Mouse (Mus musculus): Measurements from ENCODE around the gene Rgl1. TPM values are rescaled to one million over a fixed set of nuclear protein-coding genes. Genes with fewer than 3 reads are reported as not detected.

Rgl1 gene
- polyA plus RNA-seq, 1 experiment from 2014 or later: 32.7 TPM

DNA sequence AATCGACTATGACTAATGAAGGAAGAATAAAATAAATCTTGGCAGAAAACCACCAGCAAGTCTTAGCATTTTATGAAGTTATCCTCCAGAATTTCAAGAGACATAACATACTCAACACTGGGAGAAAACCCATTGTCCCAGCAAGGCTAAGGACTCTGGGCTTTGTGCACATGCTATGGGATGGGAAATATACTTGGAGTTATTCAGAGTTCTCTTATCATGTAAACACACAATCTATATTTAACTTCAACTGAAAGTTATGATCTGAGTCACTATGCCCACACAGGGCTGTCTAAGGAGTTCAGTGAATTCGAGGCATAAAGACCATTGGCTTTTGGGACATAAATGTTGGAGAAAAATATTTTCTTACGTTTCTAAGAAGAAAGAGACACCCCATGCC is 215.2 kb downstream of the Rgl1 start:
- DNase-seq (ENCODE audit: low spot score) (no peak), ATAC-seq (ENCODE audit: insufficient number of reproducible peaks, low FRiP score, low TSS enrichment, low read depth) (no peak)
- H3K4me3 ChIP-seq (ENCODE audit: low read depth, low read length): no peak overlapping the region
- no peaks in the 10 kb centered on the region for H3K27me3 ChIP-seq (ENCODE audit: control insufficient read depth, insufficient read depth, low read length)
- peaks cover 4% of the 10 kb centered on the region; the same call in 1 of the 2 replicates for H3K36me3 ChIP-seq (ENCODE audit: control insufficient read depth, insufficient read depth, low read length)
- H3K4me1 ChIP-seq (ENCODE audit: control insufficient read depth, insufficient read depth, low read length): peaks cover 3% of the 10 kb centered on the region
- no peak overlapping the region for H3K27ac ChIP-seq (replicated peaks; ENCODE audit: low read depth, low read length)
- WGBS: 86% methylated on average over 3 of the region's 3 CpGs
- no peaks in the 10 kb centered on the region for H3K9me3 ChIP-seq (ENCODE audit: control insufficient read depth, low read length)
- no peak overlapping the region for H3K4me2 ChIP-seq (ENCODE audit: low read depth, severe bottlenecking)
- no peak overlapping the region for H3K9ac ChIP-seq (ENCODE audit: low read length)

DNA sequence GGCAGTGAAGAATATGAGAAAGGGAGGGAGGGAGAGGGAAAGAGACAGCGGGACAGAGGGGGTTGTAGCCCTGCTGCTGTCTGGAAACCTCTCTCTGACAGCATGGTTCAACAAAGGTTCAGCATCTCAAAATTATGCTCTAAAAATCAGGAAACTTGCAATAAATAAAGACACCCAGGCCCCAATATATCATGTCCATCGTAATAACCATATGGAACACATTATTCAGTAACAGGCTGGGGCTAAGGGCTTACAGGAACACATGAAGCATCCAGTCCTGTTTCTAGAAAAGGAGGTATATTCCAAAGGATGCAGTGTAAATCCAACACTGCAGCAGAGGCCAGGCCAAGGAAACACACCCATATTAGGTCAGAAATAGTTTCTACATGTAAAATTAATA is 215.6 kb downstream of the Rgl1 start:
- DNase-seq (ENCODE audit: low spot score): no peak
- peaks cover 4% of the 10 kb centered on the region; the same call in 1 of the 2 replicates for H3K36me3 ChIP-seq (ENCODE audit: control insufficient read depth, insufficient read depth, low read length)
- H3K9ac ChIP-seq (ENCODE audit: low read length): no peak overlapping the region
- H3K4me1 ChIP-seq (ENCODE audit: control insufficient read depth, insufficient read depth, low read length): no peaks in the 10 kb centered on the region; the same call in 1 of the 2 replicates
- ATAC-seq (ENCODE audit: insufficient number of reproducible peaks, low FRiP score, low TSS enrichment, low read depth): peak; percentile 44; the same call in 1 of the 2 replicates
- H3K4me2 ChIP-seq (ENCODE audit: low read depth, severe bottlenecking): no peak overlapping the region
- no peaks in the 10 kb centered on the region for H3K9me3 ChIP-seq (ENCODE audit: control insufficient read depth, low read length)
- H3K27ac ChIP-seq (replicated peaks; ENCODE audit: low read depth, low read length): no peak overlapping the region
- no peak overlapping the region for H3K4me3 ChIP-seq (ENCODE audit: low read depth, low read length)
- 53% methylated on average over 2 of the region's 2 CpGs for WGBS
- H3K27me3 ChIP-seq (ENCODE audit: control insufficient read depth, insufficient read depth, low read length): no peaks in the 10 kb centered on the region

DNA sequence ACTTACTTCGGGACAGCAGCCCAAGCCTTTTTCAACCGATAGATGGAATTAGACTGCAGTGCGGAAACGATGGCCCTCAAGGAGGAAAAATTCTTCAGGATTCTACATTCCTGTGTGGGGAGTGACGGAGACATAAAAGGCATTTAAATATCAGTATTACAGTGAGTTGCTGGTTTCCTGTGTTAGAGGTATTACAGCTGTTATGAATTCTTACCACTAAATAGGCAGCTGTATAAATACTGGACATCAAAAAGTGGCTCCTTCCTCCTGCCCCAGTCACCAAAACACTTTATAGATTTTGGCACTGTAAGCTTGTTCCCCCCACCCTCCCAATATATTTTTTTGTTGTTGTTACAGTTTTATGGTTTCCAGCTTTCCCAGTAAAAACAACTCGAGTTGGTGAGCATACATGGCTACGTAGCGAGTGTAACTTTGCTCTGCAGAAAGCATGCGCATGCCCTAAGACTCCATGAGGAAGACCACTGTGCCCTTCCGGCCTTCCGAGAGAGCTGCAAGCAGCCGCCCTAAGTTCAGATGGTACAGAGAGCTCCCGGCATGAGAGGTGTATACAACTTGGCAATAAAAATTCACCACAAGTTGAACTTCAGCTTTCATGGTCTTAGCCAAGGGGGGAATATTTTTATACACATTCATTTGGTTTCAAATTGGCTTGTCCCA is 217.0 kb downstream of the Rgl1 start:
- Histone ChIP-seq H3K9me3 (ENCODE audit: control insufficient read depth, low read length) (no peaks in the 10 kb centered on the region), H3K27ac (replicated peaks; ENCODE audit: low read depth, low read length) (no peak overlapping the region), H3K4me2 (ENCODE audit: low read depth, severe bottlenecking) (no peak overlapping the region), H3K4me3 (ENCODE audit: low read depth, low read length) (no peak overlapping the region), H3K9ac (ENCODE audit: low read length) (no peak overlapping the region), H3K4me1 (ENCODE audit: control insufficient read depth, insufficient read depth, low read length) (no peaks in the 10 kb centered on the region), H3K36me3 (ENCODE audit: control insufficient read depth, insufficient read depth, low read length) (peaks cover 4% of the 10 kb centered on the region; the same call in 1 of the 2 replicates), H3K27me3 (ENCODE audit: control insufficient read depth, insufficient read depth, low read length) (no peaks in the 10 kb centered on the region)
- DNase-seq (ENCODE audit: low spot score) (no peak), ATAC-seq (ENCODE audit: insufficient number of reproducible peaks, low FRiP score, low TSS enrichment, low read depth) (no peak)
- WGBS: 82% methylated on average over 13 of the region's 13 CpGs

DNA sequence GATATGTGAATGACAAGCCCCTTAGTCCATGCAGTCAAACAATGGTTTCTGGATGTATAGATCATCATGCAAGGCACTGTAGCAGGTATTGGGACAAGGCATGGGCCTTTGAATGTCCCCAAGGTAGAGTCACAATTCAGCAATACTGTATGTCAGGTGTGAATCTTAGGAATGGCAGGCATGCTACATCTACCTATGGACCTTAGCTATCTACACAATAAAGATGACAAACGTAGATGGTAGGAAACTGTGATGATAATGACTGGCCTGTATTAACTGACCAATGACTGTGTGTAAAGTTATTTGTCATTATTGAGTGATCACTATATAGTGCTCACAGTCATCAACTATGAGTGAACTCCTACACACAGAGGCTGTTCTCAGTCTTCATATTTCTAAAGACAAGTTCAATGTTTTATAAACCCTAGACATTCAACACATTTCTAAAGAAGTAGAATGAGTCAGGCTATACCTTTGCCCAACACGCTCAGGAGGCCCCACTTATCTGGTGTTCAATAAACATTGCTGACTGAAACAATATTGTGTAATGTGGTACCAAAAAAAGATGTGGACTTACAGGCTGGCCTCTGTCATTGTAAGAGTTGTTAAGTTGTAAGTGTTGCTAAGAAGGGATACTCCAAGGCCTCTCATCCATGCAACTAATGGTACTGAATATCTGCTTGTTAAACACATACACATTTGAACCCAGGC is 222.5 kb downstream of the Rgl1 start:
- Histone ChIP-seq H3K4me1 (ENCODE audit: control insufficient read depth, insufficient read depth, low read length) (no peaks in the 10 kb centered on the region), H3K9me3 (ENCODE audit: control insufficient read depth, low read length) (no peaks in the 10 kb centered on the region), H3K9ac (ENCODE audit: low read length) (no peak overlapping the region), H3K36me3 (ENCODE audit: control insufficient read depth, insufficient read depth, low read length) (peaks cover 6% of the 10 kb centered on the region), H3K27ac (replicated peaks; ENCODE audit: low read depth, low read length) (no peak overlapping the region), H3K27me3 (ENCODE audit: control insufficient read depth, insufficient read depth, low read length) (no peaks in the 10 kb centered on the region), H3K4me3 (ENCODE audit: low read depth, low read length) (no peak overlapping the region), H3K4me2 (ENCODE audit: low read depth, severe bottlenecking) (no peak overlapping the region)
- ATAC-seq (ENCODE audit: insufficient number of reproducible peaks, low FRiP score, low TSS enrichment, low read depth) (no peak), DNase-seq (ENCODE audit: low spot score) (no peak)
- WGBS: 90% methylated on average over 2 of the region's 2 CpGs

DNA sequence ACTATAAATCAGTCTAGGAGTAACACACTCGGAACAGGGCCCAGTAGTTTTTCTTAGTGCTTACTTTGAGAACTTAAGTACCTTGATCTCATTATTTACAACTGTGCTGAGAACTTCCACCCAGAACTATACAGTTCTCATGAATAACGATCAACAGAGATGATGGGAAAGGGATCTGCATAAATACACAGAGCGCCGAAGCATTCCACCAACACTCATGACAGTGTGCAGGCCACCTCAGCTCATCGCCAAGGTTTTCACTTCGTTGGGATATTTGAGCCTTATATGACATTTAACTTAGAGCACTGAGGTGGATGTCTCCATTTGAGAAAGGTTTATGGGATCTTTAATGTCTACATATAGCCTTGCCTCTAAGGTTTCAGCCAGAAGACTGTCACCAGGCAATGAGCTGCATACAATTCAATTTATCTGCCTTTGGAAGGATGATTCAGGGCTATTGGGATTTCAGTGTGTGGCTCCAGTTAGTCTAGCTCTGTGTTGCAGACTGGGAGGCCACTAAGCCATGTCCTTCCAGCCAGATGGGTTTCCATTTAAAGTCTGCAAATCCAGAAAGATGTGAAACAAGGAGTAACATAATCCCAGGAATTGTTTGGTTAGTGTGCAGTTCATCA is 223.3 kb downstream of the Rgl1 start:
- H3K36me3 ChIP-seq (ENCODE audit: control insufficient read depth, insufficient read depth, low read length): peaks cover 6% of the 10 kb centered on the region
- no peaks in the 10 kb centered on the region for H3K27me3 ChIP-seq (ENCODE audit: control insufficient read depth, insufficient read depth, low read length)
- no peaks in the 10 kb centered on the region for H3K9me3 ChIP-seq (ENCODE audit: control insufficient read depth, low read length)
- DNase-seq (ENCODE audit: low spot score) (no peak), ATAC-seq (ENCODE audit: insufficient number of reproducible peaks, low FRiP score, low TSS enrichment, low read depth) (no peak)
- WGBS: 86% methylated on average over 6 of the region's 6 CpGs
- H3K4me2 ChIP-seq (ENCODE audit: low read depth, severe bottlenecking): no peak overlapping the region
- H3K9ac ChIP-seq (ENCODE audit: low read length): no peak overlapping the region
- no peaks in the 10 kb centered on the region for H3K4me1 ChIP-seq (ENCODE audit: control insufficient read depth, insufficient read depth, low read length)
- no peak overlapping the region for H3K27ac ChIP-seq (replicated peaks; ENCODE audit: low read depth, low read length)
- no peak overlapping the region for H3K4me3 ChIP-seq (ENCODE audit: low read depth, low read length)

DNA sequence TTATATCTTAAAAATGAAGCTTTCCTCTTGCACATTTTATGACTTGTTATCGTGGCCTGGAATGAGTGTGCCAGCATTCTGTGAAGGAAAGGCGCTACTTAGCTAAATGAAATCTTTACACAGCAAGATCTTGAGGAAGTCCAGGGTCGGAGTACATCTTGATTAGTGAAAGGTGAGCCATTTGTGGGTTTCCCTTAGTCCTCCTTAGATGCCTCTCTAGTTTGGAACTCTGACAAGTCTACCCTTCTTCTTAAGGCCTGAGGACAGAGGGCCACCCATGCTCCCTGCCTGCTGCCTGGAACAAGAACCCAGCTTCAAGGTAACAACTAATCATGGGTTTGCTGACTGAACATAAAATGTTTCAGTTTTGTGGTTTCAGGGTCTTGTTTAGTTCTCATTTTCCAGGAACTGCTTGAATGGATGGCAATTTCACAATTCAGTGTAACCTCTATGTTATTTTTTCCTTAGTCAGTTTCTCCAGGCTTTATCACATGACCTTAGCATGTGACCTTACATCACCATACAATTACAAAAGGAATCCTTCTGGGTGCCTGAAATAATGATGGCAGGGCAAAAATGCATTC is 225.8 kb downstream of the Rgl1 start:
- 92% methylated on average over 3 of the region's 3 CpGs for WGBS
- DNase-seq (ENCODE audit: low spot score): no peak
- no peak overlapping the region for H3K4me2 ChIP-seq (ENCODE audit: low read depth, severe bottlenecking)
- H3K4me3 ChIP-seq (ENCODE audit: low read depth, low read length): no peak overlapping the region
- no peaks in the 10 kb centered on the region for H3K4me1 ChIP-seq (ENCODE audit: control insufficient read depth, insufficient read depth, low read length)
- H3K27me3 ChIP-seq (ENCODE audit: control insufficient read depth, insufficient read depth, low read length): no peaks in the 10 kb centered on the region
- H3K9me3 ChIP-seq (ENCODE audit: control insufficient read depth, low read length): no peaks in the 10 kb centered on the region
- no peak overlapping the region for H3K27ac ChIP-seq (replicated peaks; ENCODE audit: low read depth, low read length)
- peaks cover 6% of the 10 kb centered on the region for H3K36me3 ChIP-seq (ENCODE audit: control insufficient read depth, insufficient read depth, low read length)
- no peak overlapping the region for H3K9ac ChIP-seq (ENCODE audit: low read length)
- no peak for ATAC-seq (ENCODE audit: insufficient number of reproducible peaks, low FRiP score, low TSS enrichment, low read depth)

DNA sequence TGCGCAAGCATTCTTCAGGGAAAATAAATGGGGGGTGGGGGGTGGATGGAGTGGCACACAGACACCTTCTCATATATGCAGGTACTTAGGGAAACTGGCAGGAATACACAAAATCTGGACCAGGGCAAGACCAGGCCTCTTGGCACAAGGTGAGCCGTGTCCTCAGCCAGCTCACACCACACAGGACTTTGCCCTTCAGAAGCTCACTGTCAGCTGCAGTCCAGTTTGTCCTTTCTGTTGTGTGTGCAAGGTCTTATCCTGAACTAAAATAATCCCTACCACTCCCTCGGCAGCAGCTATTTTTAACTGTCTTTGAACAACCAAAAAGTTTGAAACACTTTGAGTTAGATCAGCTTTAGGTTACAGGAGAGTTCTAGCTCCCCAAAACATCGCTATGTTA is 227.3 kb downstream of the Rgl1 start:
- WGBS: 88% methylated on average over 4 of the region's 4 CpGs
- ATAC-seq (ENCODE audit: insufficient number of reproducible peaks, low FRiP score, low TSS enrichment, low read depth): no peak
- H3K36me3 ChIP-seq (ENCODE audit: control insufficient read depth, insufficient read depth, low read length): peaks cover 6% of the 10 kb centered on the region
- no peaks in the 10 kb centered on the region for H3K4me1 ChIP-seq (ENCODE audit: control insufficient read depth, insufficient read depth, low read length)
- no peaks in the 10 kb centered on the region for H3K9me3 ChIP-seq (ENCODE audit: control insufficient read depth, low read length)
- H3K9ac ChIP-seq (ENCODE audit: low read length): no peak overlapping the region
- DNase-seq (ENCODE audit: low spot score): no peak
- no peak overlapping the region for H3K4me2 ChIP-seq (ENCODE audit: low read depth, severe bottlenecking)
- no peak overlapping the region for H3K27ac ChIP-seq (replicated peaks; ENCODE audit: low read depth, low read length)
- H3K27me3 ChIP-seq (ENCODE audit: control insufficient read depth, insufficient read depth, low read length): no peaks in the 10 kb centered on the region
- no peak overlapping the region for H3K4me3 ChIP-seq (ENCODE audit: low read depth, low read length)

DNA sequence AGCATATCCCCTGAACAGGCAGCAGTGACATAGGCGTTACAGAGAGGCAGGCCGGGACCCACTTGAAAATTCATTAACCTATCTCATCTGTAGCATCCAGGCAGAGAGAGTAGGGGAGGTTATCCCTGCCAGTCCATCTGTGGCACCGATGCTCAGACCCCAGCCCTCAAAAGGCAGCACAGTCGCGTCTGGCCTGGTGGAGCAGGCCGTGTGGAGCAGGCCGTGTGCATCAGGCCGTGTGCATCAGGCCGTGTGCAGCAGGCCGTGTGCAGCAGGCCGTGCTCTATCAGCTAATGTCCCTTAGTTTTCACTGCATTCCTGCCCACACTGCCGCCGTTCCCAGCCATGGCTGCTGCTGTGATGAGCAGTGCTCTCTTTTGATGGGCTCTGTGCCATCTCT is 229.0 kb downstream of the Rgl1 start:
- H3K9ac ChIP-seq (ENCODE audit: low read length): no peak overlapping the region
- H3K4me3 ChIP-seq (ENCODE audit: low read depth, low read length): no peak overlapping the region
- 93% methylated on average over 13 of the region's 13 CpGs for WGBS
- H3K9me3 ChIP-seq (ENCODE audit: control insufficient read depth, low read length): no peaks in the 10 kb centered on the region
- ATAC-seq (ENCODE audit: insufficient number of reproducible peaks, low FRiP score, low TSS enrichment, low read depth): no peak
- no peaks in the 10 kb centered on the region for H3K4me1 ChIP-seq (ENCODE audit: control insufficient read depth, insufficient read depth, low read length)
- H3K27me3 ChIP-seq (ENCODE audit: control insufficient read depth, insufficient read depth, low read length): no peaks in the 10 kb centered on the region
- no peak overlapping the region for H3K4me2 ChIP-seq (ENCODE audit: low read depth, severe bottlenecking)
- peaks cover 6% of the 10 kb centered on the region for H3K36me3 ChIP-seq (ENCODE audit: control insufficient read depth, insufficient read depth, low read length)
- H3K27ac ChIP-seq (replicated peaks; ENCODE audit: low read depth, low read length): no peak overlapping the region
- DNase-seq (ENCODE audit: low spot score): no peak
